Mouse (Mus musculus): ENCODE data around the gene Samhd1. TPM values are rescaled to one million over a fixed set of nuclear protein-coding genes. Genes with fewer than 3 reads are reported as not detected.
A peak's percentile ranks its signal among the peaks of the same experiment; 100 is the strongest.

Samhd1 gene
- polyA plus RNA-seq, 1 experiment from 2014 or later = 12.6 TPM

GRCm38 (mm10) chr2:157054297-157054696 lies 80.8 kb downstream of the Samhd1 start:
- Histone ChIP-seq H3K4me1 (peaks cover 61% of the 10 kb centered on the region), H3K36me3 (peaks cover 28% of the 10 kb centered on the region)

DNA sequence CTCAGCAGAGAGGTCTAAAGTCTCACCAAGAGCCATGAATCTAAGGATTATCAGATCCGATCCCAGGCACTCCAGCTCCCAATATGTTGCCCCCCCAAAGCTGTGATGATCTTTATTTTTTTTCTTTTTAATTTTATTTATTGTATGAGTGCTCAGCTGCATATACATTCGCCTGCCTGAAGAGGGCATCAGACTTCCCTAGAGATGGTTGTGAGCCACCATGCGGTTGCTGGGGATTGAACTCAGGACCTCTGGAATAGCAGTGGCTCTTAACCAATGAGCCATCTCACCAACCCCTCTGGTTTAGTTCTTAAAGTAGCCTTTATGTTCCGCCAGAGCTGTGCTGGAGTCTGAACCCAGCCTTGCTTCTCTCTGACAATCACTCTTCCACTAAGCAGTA lies 81.3 kb downstream of the Samhd1 start:
- Histone ChIP-seq H3K4me2 (replicated peaks) (no peak overlapping the region), H3K36me3 (peaks cover 25% of the 10 kb centered on the region), H3K9me3 (no peaks in the 10 kb centered on the region), H3K4me1 (peaks cover 61% of the 10 kb centered on the region), H3K27me3 (no peaks in the 10 kb centered on the region), H3K27ac (replicated peaks) (no peak overlapping the region), H3K9ac (replicated peaks) (no peak overlapping the region), H3K4me3 (no peak overlapping the region)
- 78% methylated on average over 4 of the region's 4 CpGs for WGBS
- no peak for ATAC-seq (replicated peaks)

More at GRCm38 (mm10) chr2:157054297-157054696, 80.8 kb downstream of the Samhd1 start:
- peak overlapping the region; percentile 49 for H3K27ac ChIP-seq (replicated peaks)
- H3K4me2 ChIP-seq (replicated peaks) = no peak overlapping the region
- no peak overlapping the region for H3K9ac ChIP-seq (replicated peaks)
- no peak for ATAC-seq (replicated peaks)
- no peaks in the 10 kb centered on the region for H3K27me3 ChIP-seq
- H3K4me3 ChIP-seq = no peak overlapping the region
- no peaks in the 10 kb centered on the region for H3K9me3 ChIP-seq
- WGBS = 94% methylated on average over 8 of the region's 8 CpGs

DNA sequence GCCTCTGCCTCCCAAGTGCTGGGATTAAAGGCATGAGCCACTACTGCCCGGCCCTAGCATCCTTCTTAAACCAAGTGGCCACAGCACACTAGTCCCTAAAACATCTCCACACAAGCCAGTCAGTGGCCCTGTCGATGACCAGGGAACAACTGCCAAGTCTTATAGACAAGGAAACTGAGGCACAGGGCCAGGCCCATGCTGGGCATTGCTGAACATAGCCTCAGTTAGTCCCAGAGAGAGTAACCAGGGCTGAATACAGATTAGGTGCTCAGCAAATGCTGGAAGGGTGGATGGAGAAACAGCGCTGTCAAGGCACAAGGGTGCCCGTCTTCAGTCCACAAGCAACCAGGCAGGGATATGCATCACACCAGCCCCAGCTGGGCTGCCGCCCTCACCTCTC lies 81.9 kb downstream of the Samhd1 start:
- Histone ChIP-seq H3K27me3 (no peaks in the 10 kb centered on the region), H3K9me3 (no peaks in the 10 kb centered on the region), H3K27ac (replicated peaks) (no peak overlapping the region), H3K4me3 (no peak overlapping the region), H3K9ac (replicated peaks) (no peak overlapping the region), H3K36me3 (peaks cover 25% of the 10 kb centered on the region), H3K4me1 (peaks cover 61% of the 10 kb centered on the region), H3K4me2 (replicated peaks) (no peak overlapping the region)
- 94% methylated on average over 5 of the region's 5 CpGs for WGBS
- no peak for ATAC-seq (replicated peaks)

DNA sequence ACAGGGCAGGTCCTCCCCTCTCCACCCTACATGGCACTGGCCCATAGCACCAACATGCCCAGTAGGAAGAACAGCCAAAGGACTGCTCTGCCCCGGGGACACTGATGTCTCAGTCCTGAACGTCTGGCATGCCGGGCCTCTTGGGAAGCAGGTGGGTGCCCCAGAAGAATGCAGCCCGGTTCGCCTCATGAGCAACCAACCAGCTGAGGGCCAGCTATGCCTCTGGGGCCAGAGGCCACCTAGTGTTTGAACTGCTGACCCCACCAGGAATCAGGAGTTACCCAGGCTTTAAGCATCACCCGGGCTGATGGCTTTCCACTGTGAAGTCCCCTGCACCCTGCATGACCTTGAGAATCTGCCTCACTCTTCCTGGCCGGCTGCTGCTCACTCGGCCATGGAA lies 82.6 kb downstream of the Samhd1 start:
- peaks cover 61% of the 10 kb centered on the region for H3K4me1 ChIP-seq
- 88% methylated on average over 8 of the region's 8 CpGs for WGBS
- H3K9ac ChIP-seq (replicated peaks) = no peak overlapping the region
- no peak overlapping the region for H3K4me2 ChIP-seq (replicated peaks)
- H3K36me3 ChIP-seq = peaks cover 25% of the 10 kb centered on the region
- no peaks in the 10 kb centered on the region for H3K9me3 ChIP-seq
- no peak overlapping the region for H3K27ac ChIP-seq (replicated peaks)
- no peak overlapping the region for H3K4me3 ChIP-seq
- no peak for ATAC-seq (replicated peaks)
- no peaks in the 10 kb centered on the region for H3K27me3 ChIP-seq

- Histone ChIP-seq H3K4me1 (peaks cover 53% of the 10 kb centered on the region), H3K36me3 (peaks cover 38% of the 10 kb centered on the region), H3K9me3 (no peaks in the 10 kb centered on the region), H3K9ac (replicated peaks) (0 out of 2 replicates have a peak overlapping the region, but pooled peaks have one; percentile 1), H3K4me3 (0 out of 2 replicates have a peak overlapping the region, but pooled peaks have one; percentile 0), H3K27me3 (no peaks in the 10 kb centered on the region), H3K27ac (replicated peaks) (peak overlapping the region; percentile 85), H3K4me2 (replicated peaks) (peak overlapping the region; percentile 17)
- peak; percentile 89 for ATAC-seq (replicated peaks)
- WGBS = 15% methylated on average over 8 of the region's 8 CpGs
These were observed 85.2 kb downstream of the Samhd1 start for GRCm38 (mm10) chr2:157049831-157050243.

- no peaks in the 10 kb centered on the region for H3K9me3 ChIP-seq
- H3K9ac ChIP-seq (replicated peaks) = no peak overlapping the region
- H3K4me3 ChIP-seq = no peak overlapping the region
- H3K4me1 ChIP-seq = peaks cover 54% of the 10 kb centered on the region
- 66% methylated on average over 13 of the region's 13 CpGs for WGBS
- H3K36me3 ChIP-seq = peaks cover 42% of the 10 kb centered on the region
- no peak for ATAC-seq (replicated peaks)
- no peaks in the 10 kb centered on the region for H3K27me3 ChIP-seq
- no peak overlapping the region for H3K4me2 ChIP-seq (replicated peaks)
- H3K27ac ChIP-seq (replicated peaks) = peak overlapping the region; percentile 85
These were observed 86.5 kb downstream of the Samhd1 start for GRCm38 (mm10) chr2:157048395-157049181.

Other genes with a start within 250 kb of the Samhd1 start
- gene Sla2, start 248.1 kb downstream of the Samhd1 start, polyA plus RNA-seq (2015; fragmentation: Nextera tagmentation; extraction: Ambion mirVana) = 0.09 and 0.18 TPM in 2 replicates
- gene Ndrg3, start 143.2 kb downstream of the Samhd1 start, polyA plus RNA-seq (2015; fragmentation: Nextera tagmentation; extraction: Ambion mirVana) = 121 and 123 TPM in 2 replicates
- gene Dsn1, start 128.1 kb downstream of the Samhd1 start, polyA plus RNA-seq (2015; fragmentation: Nextera tagmentation; extraction: Ambion mirVana) = 21.7 and 23.1 TPM in 2 replicates
- 5.7 and 8.2 TPM in 2 replicates for gene Soga1, start 56.0 kb downstream of the Samhd1 start, polyA plus RNA-seq (2015; fragmentation: Nextera tagmentation; extraction: Ambion mirVana)
- gene Tldc2, start 48.2 kb downstream of the Samhd1 start, polyA plus RNA-seq (2015; fragmentation: Nextera tagmentation; extraction: Ambion mirVana) = not detected in 2 replicates
- gene Rbl1, start 69.3 kb upstream of the Samhd1 start, polyA plus RNA-seq (2015; fragmentation: Nextera tagmentation; extraction: Ambion mirVana) = 12.0 and 14.0 TPM in 2 replicates
- gene Rpn2, start 143.8 kb upstream of the Samhd1 start, polyA plus RNA-seq (2015; fragmentation: Nextera tagmentation; extraction: Ambion mirVana) = 184 and 187 TPM in 2 replicates
- gene Mroh8, start 144.3 kb upstream of the Samhd1 start, polyA plus RNA-seq (2015; fragmentation: Nextera tagmentation; extraction: Ambion mirVana) = 0.52 and 0.53 TPM in 2 replicates
- gene Ghrh, start 212.2 kb upstream of the Samhd1 start, polyA plus RNA-seq (2015; fragmentation: Nextera tagmentation; extraction: Ambion mirVana) = 1.5 and 2.0 TPM in 2 replicates
- 105 TPM in 2 replicates for gene Manbal, start 232.3 kb upstream of the Samhd1 start, polyA plus RNA-seq (2015; fragmentation: Nextera tagmentation; extraction: Ambion mirVana)